ENCODE assay signal across 26 mouse cellular contexts in the genomic region with DNA sequence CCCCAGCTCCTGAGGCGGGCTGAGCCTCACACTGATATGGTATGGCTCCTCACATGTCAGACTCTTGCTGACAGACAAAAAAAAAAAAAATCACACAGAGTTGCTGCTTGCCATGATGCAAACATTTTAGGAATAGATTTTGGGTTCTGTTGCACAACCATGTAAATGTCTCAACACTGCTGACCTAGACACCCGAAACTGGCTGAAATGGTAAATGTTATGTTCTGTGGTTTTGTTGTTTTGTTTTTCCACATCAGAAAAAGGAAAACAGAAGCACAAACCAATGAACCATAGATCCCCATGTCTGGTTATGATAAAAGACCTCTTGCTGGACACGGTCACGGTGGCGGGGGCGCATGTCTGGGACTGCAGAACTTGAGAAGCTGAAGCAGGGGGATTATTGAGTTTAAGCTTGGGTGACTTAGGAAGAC. TPM values are rescaled to one million over a fixed set of nuclear protein-coding genes. Genes with fewer than 3 reads are reported as not detected.
DNase-seq lines count a peak whose midpoint lies in the region; ATAC-seq and TF ChIP-seq lines count a peak whose summit lies in the region.
"Had no signal": no experiment of that assay in that cellular context is flagged by ENCODE, and none has a peak within 500 bp of the region (broad histone marks: within the 10 kb centered on the region; RNA-seq: fewer than 3 reads in every experiment).

No protein-coding gene starts in this region.

- TF ChIP-seq POLR2A in bone marrow, adult 2 months (IDR thresholded peaks at IDR 0.05; ENCODE audit: borderline replicate concordance, control insufficient read depth, low read depth, low read length): no peak

- DNase-seq in lung, postnatal 25 days (ENCODE audit: low spot score): peak; percentile 32
- no peak for DNase-seq in lung, postnatal 14 days
- DNase-seq in B cell, adult 2 months: peak; percentile 61 to 62
- DNase-seq in limb, embryonic 10.5 days (ENCODE audit: low spot score): no peak
- DNase-seq in thymus, postnatal 4 days: no peak
- no peak for DNase-seq in heart, postnatal 4 days
- DNase-seq: adrenal gland, adult 8-10 months; cerebellum, adult 2 months; gastrocnemius, postnatal 14 days; kidney, adult 8-10 months; kidney, postnatal 36 days; layer of hippocampus, adult 9-11 months; retina, postnatal 1 day; right cerebral cortex, postnatal 4 days; thymus, postnatal 36 days had no signal

- no peaks in the 10 kb centered on the region for H3K27me3 ChIP-seq in limb, embryonic 10.5 days (ENCODE audit: low read depth, poor library complexity, severe bottlenecking)
- H3K27me3 ChIP-seq: embryonic facial prominence, embryonic 12.5 days; hindbrain, embryonic 12.5 days had no signal

- H3K36me3 ChIP-seq in limb, embryonic 10.5 days: no peaks in the 10 kb centered on the region
- H3K36me3 ChIP-seq: embryonic facial prominence, embryonic 12.5 days; hindbrain, embryonic 12.5 days had no signal

- peak overlapping the region; percentile 50 for H3K27ac ChIP-seq in bone marrow, adult 2 months (ENCODE audit: control insufficient read depth, insufficient read depth, low read depth, low read length, poor library complexity)
- H3K27ac ChIP-seq in limb, embryonic 10.5 days: no peak overlapping the region
- H3K27ac ChIP-seq: embryonic facial prominence, embryonic 12.5 days; hindbrain, embryonic 12.5 days; liver, embryonic 14.5 days had no signal

- ATAC-seq in megakaryocyte, adult 5-6 weeks (ENCODE audit: poor library complexity, severe bottlenecking): peak; percentile 92
- ATAC-seq: CD4-positive, CD25-positive, alpha-beta regulatory T cell, adult 4 months; forebrain, embryonic 16.5 days; inflammation-experienced regulatory T-cells, adult 6 months had no signal

- H3K9me3 ChIP-seq in limb, embryonic 10.5 days (replicated peaks): no peaks in the 10 kb centered on the region
- H3K9me3 ChIP-seq: embryonic facial prominence, embryonic 12.5 days; hindbrain, embryonic 12.5 days had no signal

- 38% methylated on average over 6 of the region's 6 CpGs for WGBS in bone marrow, adult 2 months
- 88% methylated on average over 6 of the region's 6 CpGs for WGBS in limb, embryonic 10.5 days

- H3K4me1 ChIP-seq in bone marrow, adult 2 months (ENCODE audit: control insufficient read depth, insufficient read depth, low read length): peaks cover 3% of the 10 kb centered on the region; the same call in 1 of the 2 replicates
- peaks cover 5% of the 10 kb centered on the region; the same call in 1 of the 2 replicates for H3K4me1 ChIP-seq in limb, embryonic 10.5 days
- H3K4me1 ChIP-seq: hindbrain, embryonic 12.5 days had no signal

- TF ChIP-seq CTCF in bone marrow, adult 2 months (IDR thresholded peaks at IDR 0.05; ENCODE audit: control insufficient read depth, insufficient read depth, low read length): no peak

- no peak overlapping the region for H3K4me3 ChIP-seq in bone marrow, adult 2 months (replicated peaks; ENCODE audit: control insufficient read depth, low read depth, low read length)
- no peak overlapping the region for H3K4me3 ChIP-seq in limb, embryonic 10.5 days
- H3K4me3 ChIP-seq: embryonic facial prominence, embryonic 12.5 days; hindbrain, embryonic 12.5 days had no signal

RNA-seq across cellular contexts. Expression of a gene that starts 2.5 kb away (rescaled TPM):
- polyA plus RNA-seq in bone marrow, adult 2 months (2011; ENCODE audit: insufficient read depth, insufficient read length, low replicate concordance, missing spikeins): 3.6 and 18.7 TPM in 2 replicates
- not detected in 2 replicates for total RNA-seq in megakaryocyte, adult 5-6 weeks (2015)
- total RNA-seq in megakaryocyte, adult 5-6 weeks (2017): 0.04 TPM in 1 of 2 replicates, not detected in the other
- 0.06 TPM in 1 of 2 replicates, not detected in the other for polyA plus RNA-seq in limb, embryonic 10.5 days (2016; fragmentation: Nextera tagmentation; extraction: Ambion mirVana)
- total RNA-seq in heart, postnatal 4 days (2021): not detected
- total RNA-seq: gastrocnemius, postnatal 14 days; left cerebral cortex, postnatal 14 days had no signal
- polyA plus RNA-seq: cerebellum, adult 2 months; embryonic facial prominence, embryonic 12.5 days; forebrain, embryonic 16.5 days; hindbrain, embryonic 12.5 days had no signal

RNA-seq across cellular contexts. Expression of a gene that starts 2.6 kb away (rescaled TPM):
- 7.6 TPM in 1 of 2 replicates, not detected in the other for polyA plus RNA-seq in bone marrow, adult 2 months (2011; ENCODE audit: insufficient read depth, insufficient read length, low replicate concordance, missing spikeins)
- not detected in 2 replicates for total RNA-seq in megakaryocyte, adult 5-6 weeks (2015)
- not detected in 2 replicates for total RNA-seq in megakaryocyte, adult 5-6 weeks (2017)
- polyA plus RNA-seq in limb, embryonic 10.5 days (2016; fragmentation: Nextera tagmentation; extraction: Ambion mirVana): not detected in 2 replicates
- total RNA-seq in heart, postnatal 4 days (2021): not detected
- total RNA-seq: gastrocnemius, postnatal 14 days; left cerebral cortex, postnatal 14 days had no signal
- polyA plus RNA-seq: CD4-positive, CD25-positive, alpha-beta regulatory T cell, adult 4 months; cerebellum, adult 2 months; embryonic facial prominence, embryonic 12.5 days; forebrain, embryonic 16.5 days; heart, postnatal 0 days; hindbrain, embryonic 12.5 days; inflammation-experienced regulatory T-cells, adult 6 months; neural tube, embryonic 14.5 days had no signal

RNA-seq across cellular contexts. Expression of a gene that starts 6.0 kb away (rescaled TPM):
- 13.2 TPM in 1 of 2 replicates, not detected in the other for polyA plus RNA-seq in bone marrow, adult 2 months (2011; ENCODE audit: insufficient read depth, insufficient read length, low replicate concordance, missing spikeins)
- 90.8 and 107 TPM in 2 replicates for total RNA-seq in megakaryocyte, adult 5-6 weeks (2015)
- total RNA-seq in megakaryocyte, adult 5-6 weeks (2017): 79.2 and 97.6 TPM in 2 replicates
- 0.28 TPM in 1 of 2 replicates, not detected in the other for polyA plus RNA-seq in limb, embryonic 10.5 days (2016; fragmentation: Nextera tagmentation; extraction: Ambion mirVana)
- total RNA-seq in heart, postnatal 4 days (2021): under 1 TPM in 1 of 2 experiments, not detected in 1; 0.52 TPM
- total RNA-seq: left cerebral cortex, postnatal 14 days had no signal
- polyA plus RNA-seq: CD4-positive, CD25-positive, alpha-beta regulatory T cell, adult 4 months; cerebellum, adult 2 months; forebrain, embryonic 16.5 days; hindbrain, embryonic 12.5 days; inflammation-experienced regulatory T-cells, adult 6 months had no signal

RNA-seq across cellular contexts. Expression of a gene that starts 8.7 kb away (rescaled TPM):
- polyA plus RNA-seq in bone marrow, adult 2 months (2011; ENCODE audit: insufficient read depth, insufficient read length, low replicate concordance, missing spikeins): 48.3 and 137 TPM in 2 replicates
- 3.8 and 7.8 TPM in 2 replicates for total RNA-seq in megakaryocyte, adult 5-6 weeks (2015)
- 4.2 and 15.8 TPM in 2 replicates for total RNA-seq in megakaryocyte, adult 5-6 weeks (2017)
- 3.0 and 4.8 TPM in 2 replicates for polyA plus RNA-seq in limb, embryonic 10.5 days (2016; fragmentation: Nextera tagmentation; extraction: Ambion mirVana)
- 1 to 10 TPM; 1.9 to 3.0 TPM for total RNA-seq in heart, postnatal 4 days (2021)
- polyA plus RNA-seq: CD4-positive, CD25-positive, alpha-beta regulatory T cell, adult 4 months had no signal

RNA-seq across cellular contexts. Expression of a gene that starts 15.2 kb away (rescaled TPM):
- 205 and 422 TPM in 2 replicates for polyA plus RNA-seq in bone marrow, adult 2 months (2011; ENCODE audit: insufficient read depth, insufficient read length, low replicate concordance, missing spikeins)
- 104 and 106 TPM in 2 replicates for total RNA-seq in megakaryocyte, adult 5-6 weeks (2015)
- total RNA-seq in megakaryocyte, adult 5-6 weeks (2017): 609 and 642 TPM in 2 replicates
- 63.0 and 83.6 TPM in 2 replicates for polyA plus RNA-seq in limb, embryonic 10.5 days (2016; fragmentation: Nextera tagmentation; extraction: Ambion mirVana)
- 100 to 1,000 TPM; 198 to 213 TPM for total RNA-seq in heart, postnatal 4 days (2021)

Comparison
In these comparisons a context has a peak if more than half of its experiments do, and no peak if none do; other contexts are left out.
1. DNase-seq: peak in lung, postnatal 25 days (single experiment) and B cell, adult 2 months (2 of 2); none in lung, postnatal 14 days (single experiment), limb, embryonic 10.5 days (single experiment), thymus, postnatal 4 days (single experiment) and heart, postnatal 4 days (single experiment).
2. RNA of a gene that starts 6.0 kb away (total RNA-seq): 79.2 to 107 TPM in megakaryocyte, adult 5-6 weeks; 0.52 TPM in heart, postnatal 4 days; every median in the first group is over 10 times any median in the second.